Mouse (Mus musculus) olfactory bulb, adult 2 months (tissue): ENCODE data around the gene Lpgat1.

Source experiments
- CTCF ChIP-seq: fragments of 200-500 bp; IDR thresholded peaks from 2 replicates; pipeline ENCODE4 v1.5.1; 2012; ENCODE audit warnings: low read depth, mild to moderate bottlenecking, low read length, moderate library complexity; ENCODE audit not compliant: insufficient read depth
- POLR2A ChIP-seq: fragments of 200-500 bp; IDR thresholded peaks from 2 replicates; pipeline ENCODE4 v1.6.1; 2012; ENCODE audit warnings: mild to moderate bottlenecking, low read depth, low read length, moderate library complexity; ENCODE audit not compliant: insufficient read depth

GRCm38 (mm10) chr1:191819026-191819425 lies 101.4 kb downstream of the Lpgat1 start:
- no peak for TF ChIP-seq CTCF
- no peak for TF ChIP-seq POLR2A
